Mouse (Mus musculus) CH12.LX (cell line): ENCODE results near the gene Ank2. TPM values are rescaled to one million over a fixed set of nuclear protein-coding genes. Genes with fewer than 3 reads are reported as not detected.
"Not testable (repeated sequence)": the region's sequence is repeated elsewhere in the genome, so short reads cannot be mapped to it uniquely, and the experiment has no call there.

Experiments used
- DNase-seq: peaks from one replicate; pipeline ENCODE4 v3.0.0-alpha.2; 2013; ENCODE audit errors: extremely low read depth
- H3K27ac ChIP-seq: 2 replicates; pipeline ENCODE4 v1.5.1; 2012; ENCODE audit warnings: low read depth, mild to moderate bottlenecking, control low read depth, moderate library complexity; ENCODE audit not compliant: insufficient read depth
- H3K27me3 ChIP-seq: replicated peaks from 2 replicates; pipeline ENCODE3; 2012; ENCODE audit warnings: inconsistent platforms
- H3K36me3 ChIP-seq, 2 experiments: replicated peaks in 1 of 2; 2 replicates each; pipeline versions ENCODE3 to v1.6.1; 2012; ENCODE audit warnings: inconsistent platforms in 1 of 2, low read length in 1 of 2, mild to moderate bottlenecking in 1 of 2, mixed read lengths in 1 of 2, moderate library complexity in 1 of 2; ENCODE audit not compliant: control insufficient read depth in 1 of 2, insufficient read depth in 1 of 2
- H3K4me1 ChIP-seq, 2 experiments: 2 replicates each; pipeline ENCODE4 v1.6.1; 2012; ENCODE audit warnings: inconsistent platforms in 1 of 2, moderate library complexity in 1 of 2; ENCODE audit not compliant: insufficient read depth in 2 of 2, control insufficient read depth in 1 of 2
- H3K4me2 ChIP-seq: 2 replicates; pipeline ENCODE4 v1.6.1; 2012; ENCODE audit warnings: low read depth, mild to moderate bottlenecking, control low read depth; ENCODE audit not compliant: poor library complexity, insufficient read depth, severe bottlenecking
- H3K4me3 ChIP-seq, 3 experiments: fragments of 150-350 bp in 1 of 3; sonication (generic) in 1 of 3; replicated peaks in 1 of 3; 2 replicates each; pipeline versions ENCODE3 to v1.5.1; 2011 to 2012; ENCODE audit warnings: low read depth in 2 of 3, low read length in 2 of 3, mild to moderate bottlenecking in 2 of 3, moderate library complexity in 2 of 3, control low read depth in 1 of 3, improper control_type of control experiment in 1 of 3, inconsistent platforms in 1 of 3, mixed read lengths in 1 of 3; ENCODE audit not compliant: poor library complexity in 1 of 3
- H3K79me2 ChIP-seq: replicated peaks from 2 replicates; pipeline ENCODE4 v1.6.1; 2012; ENCODE audit warnings: mild to moderate bottlenecking, moderate library complexity; ENCODE audit not compliant: control insufficient read depth, poor library complexity, insufficient read depth, severe bottlenecking; ENCODE audit errors: extremely low read depth
- H3K9ac ChIP-seq: 2 replicates; pipeline ENCODE4 v1.6.1; 2012; ENCODE audit warnings: low read depth, mild to moderate bottlenecking, control low read depth, moderate library complexity; ENCODE audit not compliant: insufficient read depth
- H3K9me3 ChIP-seq: replicated peaks from 2 replicates; pipeline ENCODE3; 2012; ENCODE audit warnings: low read length, inconsistent platforms, mixed read lengths
- CTCF ChIP-seq, 2 experiments: IDR thresholded peaks in 1 of 2; conservative IDR thresholded peaks in 1 of 2; 2 replicates each; pipeline ENCODE4 v1.5.1; 2011 to 2012; ENCODE audit warnings: low read depth in 2 of 2, low read length in 2 of 2, improper control_type of control experiment in 1 of 2, inconsistent platforms in 1 of 2, mild to moderate bottlenecking in 1 of 2, moderate library complexity in 1 of 2
- ELF1 ChIP-seq: IDR thresholded peaks from 2 replicates; pipeline ENCODE4 v1.6.1; 2014; ENCODE audit warnings: low read depth, mild to moderate bottlenecking, inconsistent platforms, low read length, improper control_type of control experiment
- MAX ChIP-seq: IDR thresholded peaks from 2 replicates; pipeline ENCODE4 v1.6.1; 2011; ENCODE audit warnings: low read length, improper control_type of control experiment
- MAZ ChIP-seq: IDR thresholded peaks from 2 replicates; pipeline ENCODE4 v1.6.1; 2012; ENCODE audit warnings: low read depth, mild to moderate bottlenecking, inconsistent platforms, low read length, improper control_type of control experiment, moderate library complexity
- MEF2A ChIP-seq: IDR thresholded peaks from 2 replicates; pipeline ENCODE4 v1.6.1; 2014; ENCODE audit warnings: low read depth, mild to moderate bottlenecking, inconsistent platforms, low read length, improper control_type of control experiment, borderline replicate concordance
- PAX5 ChIP-seq: IDR thresholded peaks from 2 replicates; pipeline ENCODE4 v1.6.1; 2012; ENCODE audit warnings: low read length, inconsistent platforms, mixed read lengths
- POLR2AphosphoS2 ChIP-seq: IDR thresholded peaks from 2 replicates; pipeline ENCODE4 v1.6.1; 2011; ENCODE audit warnings: low read depth, low read length, improper control_type of control experiment
- SIN3A ChIP-seq: IDR thresholded peaks from 2 replicates; pipeline ENCODE4 v1.6.1; 2012; ENCODE audit warnings: low read length, improper control_type of control experiment, inconsistent platforms
- SMC3 ChIP-seq: IDR thresholded peaks from 2 replicates; pipeline ENCODE4 v1.6.1; 2011; ENCODE audit warnings: low read depth, low read length, improper control_type of control experiment
- USF2 ChIP-seq: conservative IDR thresholded peaks from 2 replicates; pipeline ENCODE4 v1.6.1; 2011; ENCODE audit warnings: low read depth, low read length, improper control_type of control experiment
- dilution Hi-C: fragments of 300-500 bp; cut with MboI; formaldehyde crosslinking; loops from 2 replicates; pipeline ENCODE4 v1.14.3; 2020; ENCODE audit warnings: low sequenced_read_pairs; ENCODE audit not compliant: extremely low pct_unique_long_range_greater_than_20kb, extremely low pct_ligation_motif_present
- in situ Hi-C: fragments of 300-500 bp; cut with MboI; formaldehyde crosslinking; loops from 3 replicates; pipeline ENCODE4 v1.14.3; 2019; ENCODE audit warnings: low sequenced_read_pairs, low pct_ligation_motif_present, low pct_unique_long_range_greater_than_20kb, mixed read lengths
- polyA plus RNA-seq: library from polyadenylated mRNA; unstranded; fragments of >175 nt; gene quantifications from 2 replicates; pipeline ENCODE4 v1.2.1, GENCODE M21; 2012; ENCODE audit warnings: low read depth; ENCODE audit not compliant: insufficient read length
- total RNA-seq, 2 experiments: library from RNA; depleted of rRNA; stranded (reverse); fragments of 300-350 nt in 1 of 2; fragments of >200 nt in 1 of 2; gene quantifications; 2 replicates each; pipeline ENCODE4 v1.2.3; 2012 to 2014

The Ank2 gene
- total and polyA plus RNA-seq, 3 experiments = 3.9 to 20.9 (median 12.2) TPM

DNA sequence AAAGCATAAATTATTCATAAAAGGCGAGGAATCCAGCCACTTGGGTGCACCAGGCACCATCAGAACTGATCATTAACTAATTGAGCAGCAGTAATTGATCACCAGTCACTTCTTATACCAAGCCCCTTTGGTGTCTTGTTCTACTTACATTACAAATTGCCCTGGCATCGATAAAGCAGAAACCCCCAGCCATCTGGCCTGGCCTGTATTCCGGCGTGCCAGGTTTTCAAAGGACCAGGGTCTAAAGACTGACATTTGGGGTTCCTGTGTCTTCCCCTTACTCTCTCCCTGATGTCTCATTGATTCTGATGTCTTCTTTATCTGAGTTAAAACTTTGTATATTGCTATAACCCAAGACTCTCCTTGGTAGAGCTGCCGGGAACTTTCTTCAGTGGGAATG, 98.2 kb downstream of the Ank2 start:
- no peak overlapping the region for H3K9ac ChIP-seq
- H3K4me2 ChIP-seq = no peak overlapping the region
- no peaks in the 10 kb centered on the region for H3K27me3 ChIP-seq
- TF ChIP-seq USF2 (no peak), MAX (no peak), CTCF (conservative IDR thresholded peaks at IDR 0.05 in 1 of 2, IDR thresholded peaks at IDR 0.05 in 1 of 2; ENCODE audit: low read depth in 2 of 2, low read length in 2 of 2) (no peak), SIN3A (no peak), MAZ (no peak), ELF1 (no peak)
- no peaks in the 10 kb centered on the region; the same call in 1 of the 2 replicates for H3K79me2 ChIP-seq
- no peak overlapping the region for H3K4me3 ChIP-seq
- peaks cover 0 to 1% of the 10 kb centered on the region in 2 experiments for H3K36me3 ChIP-seq
- no peak overlapping the region for H3K27ac ChIP-seq
- H3K9me3 ChIP-seq = no peaks in the 10 kb centered on the region
- in situ Hi-C loops = no loop called here
- DNase-seq = no peak
- no peaks in the 10 kb centered on the region for H3K4me1 ChIP-seq
- dilution Hi-C loops = no loop called here

DNA sequence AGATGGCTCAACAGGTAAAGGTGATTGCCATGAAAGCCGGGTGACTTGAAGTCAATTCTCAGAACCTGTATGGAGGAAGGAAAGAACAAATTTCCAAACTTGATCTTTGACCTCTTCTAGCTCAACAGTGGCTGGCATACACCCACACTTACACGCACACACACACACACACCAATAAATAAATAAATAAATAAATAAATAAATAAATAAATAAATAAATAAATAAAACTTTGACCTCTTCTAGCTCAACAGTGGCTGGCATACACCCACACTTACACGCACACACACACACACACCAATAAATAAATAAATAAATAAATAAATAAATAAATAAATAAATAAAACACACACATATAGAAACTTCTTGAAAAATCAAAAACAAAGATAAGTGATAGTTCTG, 98.7 kb downstream of the Ank2 start:
- DNase-seq, H3K4me3 ChIP-seq, dilution Hi-C loops, H3K27ac ChIP-seq, H3K27me3 ChIP-seq, H3K9me3 ChIP-seq, H3K9ac ChIP-seq, H3K4me2 ChIP-seq, H3K79me2 ChIP-seq, in situ Hi-C loops, H3K4me1 ChIP-seq, H3K36me3 ChIP-seq: not testable (repeated sequence)

DNA sequence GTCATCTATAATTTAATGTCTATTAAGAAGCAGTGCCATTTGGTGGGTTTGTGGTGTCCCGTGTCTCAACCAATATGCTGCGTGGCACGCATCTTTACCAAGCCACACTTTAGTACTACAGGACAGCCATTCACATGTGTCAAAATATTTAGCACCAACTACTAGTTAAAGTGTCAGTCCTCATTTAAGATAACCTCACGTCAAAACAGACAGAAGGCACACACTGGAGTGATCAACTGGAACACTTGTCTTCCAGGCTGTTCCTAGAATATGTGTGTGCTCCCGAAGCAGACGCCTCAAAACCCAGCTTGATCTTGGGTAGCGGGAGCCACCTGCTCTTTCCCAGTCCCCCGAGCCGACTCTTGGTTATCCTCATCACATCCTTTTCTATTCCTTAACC, 101.4 kb downstream of the Ank2 start:
- Histone ChIP-seq H3K27me3 (no peaks in the 10 kb centered on the region), H3K79me2 (no peaks in the 10 kb centered on the region), H3K9ac (no peak overlapping the region), H3K36me3 (peaks cover 0 to 1% of the 10 kb centered on the region in 2 experiments), H3K4me2 (no peak overlapping the region), H3K27ac (no peak overlapping the region), H3K4me3 (no peak overlapping the region), H3K9me3 (no peaks in the 10 kb centered on the region), H3K4me1 (no peaks in the 10 kb centered on the region)
- TF ChIP-seq MEF2A (no peak), MAX (no peak), POLR2AphosphoS2 (no peak), SMC3 (no peak), PAX5 (no peak)
- no peak for DNase-seq
- in situ Hi-C loops (no loop called here), dilution Hi-C loops (no loop called here)
